Mouse (Mus musculus) kidney, postnatal 0 days (tissue): ENCODE data around the gene Psmf1. TPM values are rescaled to one million over a fixed set of nuclear protein-coding genes. Genes with fewer than 3 reads are reported as not detected.

Experiments
- ATAC-seq: fragments of 200-750 bp; cut with Nextera tagmentation; replicated peaks from 2 replicates; pipeline ENCODE4 v1.8.0; 2017; ENCODE audit warnings: low read depth, moderate number of reproducible peaks, moderate TSS enrichment, moderate library complexity; ENCODE audit not compliant: low FRiP score
- DNase-seq: peaks from one replicate; pipeline ENCODE4 v3.0.0-alpha.2; 2016; ENCODE audit warnings: low spot score
- H3K27ac ChIP-seq: fragments of 300-500 bp; sonication (generic); 2 replicates; pipeline ENCODE4 v1.5.1; 2014; ENCODE audit warnings: mild to moderate bottlenecking
- H3K27me3 ChIP-seq: fragments of 300-500 bp; sonication (generic); 2 replicates; pipeline ENCODE4 v1.6.1; 2014; ENCODE audit warnings: low read length, mixed read lengths; ENCODE audit not compliant: insufficient read depth
- H3K36me3 ChIP-seq: fragments of 300-500 bp; sonication (generic); 2 replicates; pipeline ENCODE4 v1.6.1; 2014; ENCODE audit warnings: low read length, mixed read lengths; ENCODE audit not compliant: insufficient read depth
- H3K4me1 ChIP-seq: fragments of 300-500 bp; sonication (generic); replicated peaks from 2 replicates; pipeline ENCODE4 v1.6.1; 2014; ENCODE audit warnings: antibody characterized with exemption, low read length, mixed read lengths; ENCODE audit not compliant: insufficient read depth
- H3K4me2 ChIP-seq: fragments of 300-500 bp; sonication (generic); 2 replicates; pipeline ENCODE4 v1.6.1; 2014; ENCODE audit warnings: mild to moderate bottlenecking, low read length, moderate library complexity, mixed read lengths
- H3K4me3 ChIP-seq: fragments of 300-500 bp; sonication (generic); replicated peaks from 2 replicates; pipeline ENCODE4 v1.5.1; 2014; ENCODE audit warnings: low read depth, low read length
- H3K9ac ChIP-seq: fragments of 300-500 bp; sonication (generic); 2 replicates; pipeline ENCODE4 v1.6.1; 2014; ENCODE audit warnings: low read depth, low read length
- H3K9me3 ChIP-seq: fragments of 300-500 bp; sonication (generic); replicated peaks from 2 replicates; pipeline ENCODE4 v1.6.1; 2016; ENCODE audit warnings: low read length, inconsistent platforms, mixed read lengths
- CTCF ChIP-seq: IDR thresholded peaks from 2 replicates; pipeline ENCODE4 v1.5.1; 2016; ENCODE audit warnings: antibody characterized with exemption, low read depth, mild to moderate bottlenecking, moderate library complexity
- WGBS: fragments of 180-500 bp; shearing (Covaris S2); extraction: QIAGEN DNeasy Blood & Tissue Kit; methylation state at CpG from one replicate; pipeline ENCODE4 v1.1.7; 2014; 5-methylcytosine and 5-hydroxymethylcytosine counted together
- polyA plus RNA-seq: library from polyadenylated mRNA; unstranded; fragments of >200 nt; fragmentation: Nextera tagmentation; extraction: Ambion mirVana; gene quantifications from 2 replicates; pipeline ENCODE4 v1.2.1, GENCODE M21; 2015

Gene Psmf1
- polyA plus RNA-seq, 1 experiment from 2014 or later: 45.1 TPM

GRCm38 (mm10) chr2:151716318-151717055 lies 27.5 kb downstream of the Psmf1 start:
- Histone ChIP-seq H3K4me2 (no peak overlapping the region), H3K9ac (no peak overlapping the region), H3K9me3 (no peaks in the 10 kb centered on the region), H3K27ac (no peak overlapping the region), H3K36me3 (peaks cover 14% of the 10 kb centered on the region; the same call in 1 of the 2 replicates), H3K4me1 (no peaks in the 10 kb centered on the region), H3K27me3 (no peaks in the 10 kb centered on the region), H3K4me3 (no peak overlapping the region)
- no peak for TF ChIP-seq CTCF
- WGBS: 54% methylated on average over 2 of the region's 2 CpGs
- no peak for ATAC-seq
- peak; percentile 28 for DNase-seq

- no peak overlapping the region for H3K9ac ChIP-seq
- H3K27me3 ChIP-seq: no peaks in the 10 kb centered on the region
- 88% methylated on average over 4 of the region's 4 CpGs for WGBS
- no peak overlapping the region for H3K27ac ChIP-seq
- no peak overlapping the region for H3K4me3 ChIP-seq
- DNase-seq (no peak), ATAC-seq (no peak)
- H3K36me3 ChIP-seq: peaks cover 11% of the 10 kb centered on the region; the same call in 1 of the 2 replicates
- no peak for TF ChIP-seq CTCF
- H3K4me1 ChIP-seq: no peaks in the 10 kb centered on the region
- H3K9me3 ChIP-seq: no peaks in the 10 kb centered on the region
- no peak overlapping the region for H3K4me2 ChIP-seq
Observed at GRCm38 (mm10) chr2:151715526-151715925, 28.5 kb downstream of the Psmf1 start.

- no peak overlapping the region for H3K4me2 ChIP-seq
- no peaks in the 10 kb centered on the region for H3K27me3 ChIP-seq
- H3K27ac ChIP-seq: no peak overlapping the region
- H3K36me3 ChIP-seq: peaks cover 3% of the 10 kb centered on the region; the same call in 1 of the 2 replicates
- H3K9me3 ChIP-seq: no peaks in the 10 kb centered on the region
- no peak for TF ChIP-seq CTCF
- H3K9ac ChIP-seq: no peak overlapping the region
- ATAC-seq (no peak), DNase-seq (peak; percentile 67)
- WGBS: 34% methylated on average over 3 of the region's 3 CpGs
- no peaks in the 10 kb centered on the region for H3K4me1 ChIP-seq
- H3K4me3 ChIP-seq: no peak overlapping the region
Observed at GRCm38 (mm10) chr2:151712647-151713046, 31.3 kb downstream of the Psmf1 start.

- H3K27ac ChIP-seq: no peak overlapping the region
- no peaks in the 10 kb centered on the region for H3K9me3 ChIP-seq
- DNase-seq (no peak), ATAC-seq (peak; percentile 35; the same call in 1 of the 2 replicates)
- peak overlapping the region; percentile 55; the same call in 1 of the 2 replicates for H3K9ac ChIP-seq
- H3K4me2 ChIP-seq: peak overlapping the region; percentile 98
- H3K4me1 ChIP-seq: peaks cover 12% of the 10 kb centered on the region
- H3K36me3 ChIP-seq: no peaks in the 10 kb centered on the region
- H3K27me3 ChIP-seq: peaks cover 21% of the 10 kb centered on the region
- TF ChIP-seq CTCF: no peak
- peak overlapping the region; percentile 55 for H3K4me3 ChIP-seq
- WGBS: 1% methylated on average over 17 of the region's 17 CpGs
Observed at GRCm38 (mm10) chr2:151702851-151703190, 41.2 kb downstream of the Psmf1 start.

GRCm38 (mm10) chr2:151702146-151702850 lies 41.7 kb downstream of the Psmf1 start:
- WGBS: 0% methylated on average over 91 of the region's 97 CpGs
- Histone ChIP-seq H3K4me1 (peaks cover 12% of the 10 kb centered on the region), H3K27me3 (peaks cover 21% of the 10 kb centered on the region)

More at GRCm38 (mm10) chr2:151702146-151702850, 41.7 kb downstream of the Psmf1 start:
- H3K9ac ChIP-seq: peak overlapping the region; percentile 55
- H3K27ac ChIP-seq: no peak overlapping the region
- H3K9me3 ChIP-seq: no peaks in the 10 kb centered on the region
- no peaks in the 10 kb centered on the region for H3K36me3 ChIP-seq
- peak; percentile 75 for ATAC-seq
- DNase-seq: peak; percentile 53
- TF ChIP-seq CTCF: peak; percentile 12; the same call in 1 of the 2 replicates
- H3K4me3 ChIP-seq: peak overlapping the region; percentile 55
- H3K4me2 ChIP-seq: peak overlapping the region; percentile 98
